Mouse (Mus musculus) heart, adult 18-20 months (tissue): ENCODE measurements at regions not wholly inside any gene's neighbourhood (a gene's known extent, or its start where the extent isn't known, plus 50 kb on each side); places are given as distances from the start of the nearest gene placed in this dataset.
"Not testable (repeated sequence)": the region's sequence is repeated elsewhere in the genome, so short reads cannot be mapped to it uniquely, and the experiment has no call there.

ENCODE experiments used
- DNase-seq, 2 experiments: peaks; one replicate each; pipeline ENCODE4 v3.0.0; 2021 to 2022; ENCODE audit warnings: mixed read lengths in 1 of 2

DNA sequence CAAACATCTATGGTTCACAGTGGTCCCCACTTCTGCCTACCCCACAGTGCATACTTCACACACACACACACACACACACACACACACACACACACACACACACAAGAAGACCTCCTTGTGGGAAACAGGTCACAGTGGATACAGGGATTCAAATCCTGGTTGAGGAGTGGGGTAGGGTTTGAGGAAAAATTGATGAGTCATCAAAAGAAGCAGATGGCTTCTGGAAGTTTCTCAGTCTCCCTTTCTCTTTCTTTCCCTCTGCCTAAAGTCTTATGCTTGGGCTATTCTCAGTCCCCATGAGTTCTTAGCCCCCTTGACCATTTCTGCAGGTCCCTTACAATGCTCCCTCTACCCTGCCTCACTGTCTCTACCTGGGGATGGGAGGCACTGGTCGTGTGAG, 56.4 kb downstream of the Rassf10 start:
- no peak for DNase-seq

DNA sequence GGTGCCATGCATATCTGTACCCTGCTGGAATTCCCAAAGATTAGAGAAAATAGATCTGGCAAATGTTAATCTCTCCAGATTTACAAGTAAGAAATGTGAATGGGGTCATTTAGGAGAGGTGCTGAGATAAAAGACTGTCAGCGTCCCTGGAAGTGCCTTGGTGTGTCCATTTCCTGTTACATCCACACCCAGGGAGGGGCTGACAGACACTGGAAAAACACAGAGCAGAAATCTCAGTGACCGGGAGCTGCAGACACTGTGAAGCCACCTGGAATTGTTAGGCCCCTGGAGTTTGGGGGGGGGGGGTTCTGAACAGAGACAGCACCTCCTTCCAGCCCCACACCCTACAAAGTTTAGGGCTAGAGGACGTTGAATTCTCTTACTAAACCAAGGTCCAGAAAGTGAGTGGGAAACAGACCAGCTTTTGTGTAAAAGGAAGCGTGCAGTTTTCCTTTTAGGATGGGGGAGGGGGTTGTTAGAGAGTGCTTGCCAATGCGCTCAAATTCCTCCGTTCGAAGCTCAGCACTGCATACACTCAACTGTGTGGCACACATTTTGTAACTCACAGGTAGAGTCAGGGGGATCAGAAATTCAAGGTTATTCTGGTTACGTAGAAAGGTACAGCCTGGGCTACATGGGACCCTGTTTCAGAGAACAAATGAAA, 63.5 kb downstream of the Rassf10 start:
- peak; percentile 18 to 32 for DNase-seq

DNA sequence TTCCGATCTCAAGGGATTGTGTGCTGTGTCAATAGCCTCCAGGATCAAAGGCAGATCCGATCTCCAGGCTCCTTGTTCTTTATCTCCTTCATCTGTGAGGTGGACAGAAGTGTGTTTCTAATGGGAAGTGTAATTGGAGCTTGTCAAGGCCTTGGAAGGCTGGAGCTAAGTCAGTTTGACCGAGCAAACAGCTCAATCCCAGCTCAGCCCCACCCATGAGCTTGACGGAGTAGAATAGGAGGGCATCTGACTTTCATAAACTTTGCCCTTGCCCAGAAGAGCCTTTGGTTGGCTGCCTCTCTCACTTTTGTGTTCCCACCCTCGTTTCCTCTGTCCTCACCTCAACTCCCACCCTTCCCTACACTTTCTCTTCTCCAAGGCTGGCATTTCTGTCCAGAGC, 67.7 kb downstream of the Rassf10 start:
- DNase-seq: no peak

DNA sequence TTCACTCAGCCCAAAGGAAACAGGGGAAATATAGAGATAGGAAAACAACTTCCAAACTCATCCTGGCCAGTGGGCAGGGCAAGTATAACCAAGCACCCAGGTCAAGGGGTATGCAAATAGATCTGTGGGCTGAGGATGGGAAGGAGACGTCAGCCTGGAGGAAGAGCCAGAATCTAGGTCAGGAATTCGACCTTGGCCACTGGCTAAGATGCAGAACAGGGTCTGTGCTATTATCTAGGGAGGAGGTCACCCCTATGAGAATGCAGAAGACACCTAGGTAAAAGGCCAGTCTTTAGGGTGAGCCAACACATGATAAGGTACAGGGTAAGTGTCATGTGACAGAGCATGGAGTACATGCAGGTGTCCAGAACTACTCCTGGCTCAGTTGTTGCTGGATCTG, 68.8 kb downstream of the Rassf10 start:
- no peak for DNase-seq

DNA sequence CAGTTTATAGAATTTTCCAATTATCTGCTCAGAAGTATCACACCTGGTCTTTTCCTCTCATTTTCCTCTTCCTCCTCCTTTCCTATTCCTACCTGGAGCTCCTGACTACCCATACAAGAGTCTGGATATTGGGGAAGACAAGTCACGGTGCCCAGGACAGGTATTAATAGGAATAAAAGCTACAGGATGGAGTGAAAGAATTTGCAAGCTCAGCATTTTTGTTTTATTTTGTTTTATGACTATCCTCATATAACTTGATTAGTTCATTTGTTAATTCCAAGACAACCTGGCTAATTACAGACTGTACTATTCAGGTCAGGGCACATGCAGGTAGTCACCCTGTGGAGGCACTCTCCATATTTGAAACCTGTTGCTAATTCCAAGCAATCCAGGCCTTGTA, 72.0 kb downstream of the Rassf10 start:
- no peak for DNase-seq

DNA sequence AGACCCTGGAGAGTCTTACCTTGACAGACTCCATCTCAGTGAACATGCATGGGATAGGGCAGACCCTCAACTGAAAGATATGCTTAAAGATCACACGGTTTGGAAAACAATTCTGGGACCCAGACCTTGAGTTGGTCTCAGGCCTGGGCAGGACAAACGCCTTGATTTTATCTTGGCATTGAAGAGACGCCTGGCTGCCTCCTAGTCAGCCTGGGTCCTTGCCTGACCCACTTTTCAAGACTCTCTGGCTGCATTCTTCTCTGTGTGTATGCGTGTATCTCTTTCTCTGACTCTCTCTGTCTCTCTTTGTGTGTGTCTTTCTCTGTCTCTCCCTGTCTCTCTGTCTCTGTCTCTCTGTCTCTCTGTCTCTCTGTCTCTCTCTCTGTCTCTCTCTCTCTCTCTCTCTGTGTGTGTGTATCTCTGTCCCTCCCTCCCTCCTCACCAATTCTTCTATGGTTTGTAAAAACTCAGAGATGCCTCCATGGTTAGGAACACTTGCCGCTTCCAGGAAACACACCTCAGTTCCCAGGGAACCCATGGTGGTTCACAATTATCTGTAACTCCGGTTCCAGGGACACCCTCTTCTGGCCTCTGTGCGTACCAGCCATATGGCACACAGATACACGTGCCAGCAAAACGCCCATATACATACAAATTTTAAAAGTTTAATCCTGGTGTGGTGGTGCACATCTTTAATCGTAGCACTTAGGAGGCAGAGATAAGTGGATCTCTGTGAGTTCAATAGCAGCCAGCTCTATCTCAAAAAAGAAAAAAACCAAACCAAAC, 72.7 kb downstream of the Rassf10 start:
- no peak for DNase-seq

DNA sequence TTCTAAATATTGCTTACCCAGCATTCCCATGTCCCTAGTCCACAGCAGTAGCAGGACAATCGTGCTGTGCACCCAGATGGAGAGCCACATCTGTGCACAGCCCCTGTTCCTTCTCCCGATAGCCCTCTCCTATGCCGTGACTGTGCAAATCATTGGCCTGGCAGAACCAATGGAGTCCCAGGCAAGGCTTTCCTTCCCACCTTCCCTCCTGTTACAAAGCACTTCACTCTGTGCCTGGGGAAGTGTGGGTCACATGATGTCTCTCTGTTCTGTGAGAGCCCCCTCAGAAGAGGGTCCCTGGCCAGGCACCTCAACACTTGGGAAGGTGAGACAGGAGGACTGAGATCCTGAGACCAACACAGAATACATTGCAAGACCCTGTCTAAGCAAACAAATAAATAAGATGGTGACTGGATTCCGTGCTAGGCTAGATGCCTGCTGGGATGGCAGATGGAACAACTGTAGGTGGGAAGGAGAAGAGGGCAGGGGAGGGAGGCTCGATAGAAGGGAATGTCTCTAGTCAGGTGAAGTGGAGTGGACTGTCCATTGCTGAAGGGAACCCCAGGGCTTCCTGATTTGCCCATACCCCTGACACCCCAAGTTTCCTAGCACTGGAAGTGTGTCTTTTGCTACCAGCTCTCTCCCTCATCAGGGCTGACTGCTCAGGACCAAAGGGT, 73.5 kb downstream of the Rassf10 start:
- no peak for DNase-seq

DNA sequence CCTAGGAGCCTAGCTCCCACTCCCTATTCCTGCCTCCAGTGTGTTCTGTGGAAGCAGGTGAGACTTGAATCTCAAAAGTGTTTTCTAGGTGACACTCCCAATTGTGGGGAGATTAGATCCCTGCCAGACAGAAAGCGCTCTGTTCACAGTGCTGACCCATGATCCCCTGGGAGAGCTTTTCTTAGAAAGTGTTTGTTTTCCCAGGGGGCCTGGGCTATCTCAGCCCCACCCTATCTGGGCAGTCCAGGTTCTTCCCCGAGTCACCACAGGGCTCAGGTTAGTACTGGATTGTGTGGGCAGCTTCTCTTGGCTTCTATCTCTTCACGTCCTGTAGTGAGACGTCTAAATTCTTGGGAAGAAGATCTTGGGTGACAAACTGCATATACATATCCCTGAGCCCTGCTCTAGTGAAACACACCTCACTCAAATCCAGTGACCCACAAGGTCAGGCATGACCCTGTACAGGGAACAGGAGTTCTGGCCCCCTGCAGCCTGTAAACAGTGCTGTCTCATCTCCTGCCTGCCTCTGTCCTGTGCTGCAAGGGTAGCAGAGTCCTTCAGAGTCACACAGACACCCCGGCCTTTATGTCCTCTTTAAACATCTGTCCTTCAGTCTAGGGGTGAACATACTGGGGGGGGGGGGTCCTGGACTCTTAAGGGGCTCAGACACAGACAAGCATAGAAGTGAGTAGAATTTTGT, 76.4 kb downstream of the Rassf10 start:
- no peak for DNase-seq

DNA sequence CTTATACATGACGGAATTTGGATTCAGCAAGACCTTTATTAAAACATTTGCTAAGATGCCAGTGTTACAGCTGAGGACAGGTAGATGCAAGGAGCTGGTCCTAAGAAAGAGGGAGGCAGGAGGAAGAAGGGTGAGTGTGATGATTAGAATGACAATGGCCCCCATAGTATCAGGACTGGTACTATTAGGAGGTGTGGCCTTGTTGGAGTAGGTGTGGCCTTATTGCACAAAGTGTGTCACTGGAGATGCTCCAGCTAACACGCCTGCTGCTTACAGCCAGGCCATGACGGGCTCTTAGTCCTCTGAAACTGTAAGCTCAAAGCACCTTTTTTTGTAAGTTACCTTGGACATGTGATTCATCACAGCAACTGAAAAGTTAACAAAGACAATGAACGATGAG, 82.0 kb downstream of the Rassf10 start:
- no peak for DNase-seq

DNA sequence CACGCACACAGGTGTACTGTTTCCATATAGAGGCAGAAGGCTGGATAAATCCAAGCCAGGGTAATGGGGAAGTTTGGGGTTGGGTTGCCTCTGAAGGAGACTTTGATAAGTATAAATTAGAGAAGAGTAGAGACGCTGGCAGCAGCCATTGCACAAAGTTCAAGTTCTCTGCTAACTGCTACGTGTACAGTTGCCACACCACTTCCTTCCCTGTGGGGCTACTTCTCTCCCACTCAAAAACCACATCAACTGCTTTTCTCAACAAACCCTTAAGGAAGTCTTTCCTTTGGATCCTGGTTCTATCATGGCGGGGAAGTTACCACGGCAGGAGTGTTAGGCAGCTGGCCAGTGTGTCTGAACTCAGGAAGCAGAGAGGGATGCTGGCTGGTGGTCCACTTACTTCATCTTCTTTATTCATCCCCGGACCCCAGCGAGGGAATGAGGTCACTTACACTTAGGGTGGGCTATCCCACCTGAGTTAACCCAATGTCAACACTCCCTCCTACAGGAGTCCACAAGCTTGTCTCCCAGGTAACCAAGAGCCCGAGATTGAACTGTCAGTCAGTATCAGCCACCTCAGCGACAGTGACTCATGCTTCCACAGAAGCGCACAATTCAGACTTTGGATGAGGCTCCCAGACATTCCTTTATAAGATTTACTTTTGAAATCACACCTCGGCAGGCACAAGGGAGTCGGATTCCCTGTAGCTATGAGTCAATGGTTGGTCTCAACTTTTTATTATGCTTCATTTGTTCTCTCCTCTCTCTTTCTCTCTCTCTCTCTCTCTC, 84.3 kb downstream of the Rassf10 start:
- DNase-seq: no peak

DNA sequence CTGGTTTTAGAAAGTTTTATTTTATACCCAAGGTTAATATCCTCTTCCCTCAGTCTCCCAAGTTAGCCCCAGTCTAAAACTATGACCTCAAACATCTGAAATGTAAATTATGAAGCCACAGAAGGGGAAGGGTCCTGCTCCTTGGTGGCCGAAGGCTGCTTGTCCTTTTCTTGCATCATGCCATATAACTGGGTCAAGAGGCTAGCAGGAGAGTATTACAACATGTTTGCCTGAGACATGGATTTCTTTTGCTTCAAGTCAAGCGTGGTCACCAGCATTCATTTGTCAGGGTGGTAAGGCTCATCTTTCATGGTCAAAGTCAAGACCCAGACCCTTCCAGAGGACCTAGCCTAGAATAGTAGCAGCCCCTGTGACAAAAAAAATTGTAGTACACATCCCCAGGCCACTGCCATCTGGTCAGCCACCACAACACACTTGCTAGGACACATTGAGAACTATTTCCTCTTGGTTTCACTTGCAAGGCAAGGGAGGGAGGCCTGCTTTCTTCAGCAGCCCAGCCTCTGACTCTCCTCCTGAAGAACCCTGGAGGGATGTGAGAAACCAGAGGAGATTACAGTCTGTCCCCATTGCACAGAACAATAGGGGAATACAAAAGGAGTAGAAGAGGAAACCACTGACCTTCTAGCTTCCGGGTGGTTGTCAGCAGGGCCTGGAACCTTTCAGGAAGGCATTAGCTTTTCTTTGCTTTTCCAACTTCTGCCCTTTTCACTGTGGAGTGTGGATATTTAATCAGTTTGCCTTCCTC, 85.3 kb downstream of the Rassf10 start:
- no peak for DNase-seq

DNA sequence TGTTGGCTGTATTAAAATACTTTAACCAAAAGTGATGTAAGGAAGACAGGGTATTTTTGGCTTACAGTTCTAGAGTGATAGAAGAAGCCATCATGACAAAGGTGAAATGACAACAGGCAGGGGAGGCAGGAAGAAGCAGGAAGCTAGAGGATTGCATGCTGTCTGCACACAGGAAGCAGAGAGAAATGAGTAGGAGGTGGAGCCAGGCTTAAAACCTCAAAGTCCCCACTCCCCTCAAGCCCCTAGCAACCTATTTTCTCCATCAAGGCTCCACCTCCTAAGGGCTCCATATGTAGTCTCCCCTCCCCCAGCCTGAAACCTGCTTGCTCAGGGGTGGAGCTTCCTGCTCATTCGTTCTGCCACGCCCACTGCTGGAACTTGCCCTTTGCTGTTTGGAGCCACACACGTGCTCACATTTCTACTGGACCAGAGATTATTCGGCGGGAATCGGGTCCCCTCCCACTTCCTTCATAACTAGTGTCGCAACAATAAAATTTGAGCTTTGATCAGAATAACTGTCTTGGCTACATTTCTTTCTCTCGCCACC, 91.9 kb downstream of the Rassf10 start:
- not testable (repeated sequence) for DNase-seq

DNA sequence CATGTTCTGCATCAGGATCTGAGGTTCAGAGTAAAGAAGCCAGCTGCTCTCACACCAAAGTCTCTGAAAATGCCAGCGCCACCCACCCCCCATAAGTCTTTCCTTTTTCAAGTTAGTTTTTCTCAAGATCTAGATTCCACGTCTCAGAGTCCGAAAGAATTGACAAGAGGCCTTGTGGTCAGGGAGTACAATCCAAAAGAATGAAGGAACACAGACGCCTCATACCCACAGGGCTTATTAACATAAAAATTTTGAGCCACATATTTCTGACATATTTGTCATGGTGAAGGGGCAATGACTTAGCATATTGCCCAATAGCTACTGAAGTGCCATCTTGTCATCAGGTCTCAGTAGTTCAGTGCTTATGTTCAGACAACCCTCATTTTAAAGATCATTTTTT, 92.6 kb downstream of the Rassf10 start:
- DNase-seq: no peak

DNA sequence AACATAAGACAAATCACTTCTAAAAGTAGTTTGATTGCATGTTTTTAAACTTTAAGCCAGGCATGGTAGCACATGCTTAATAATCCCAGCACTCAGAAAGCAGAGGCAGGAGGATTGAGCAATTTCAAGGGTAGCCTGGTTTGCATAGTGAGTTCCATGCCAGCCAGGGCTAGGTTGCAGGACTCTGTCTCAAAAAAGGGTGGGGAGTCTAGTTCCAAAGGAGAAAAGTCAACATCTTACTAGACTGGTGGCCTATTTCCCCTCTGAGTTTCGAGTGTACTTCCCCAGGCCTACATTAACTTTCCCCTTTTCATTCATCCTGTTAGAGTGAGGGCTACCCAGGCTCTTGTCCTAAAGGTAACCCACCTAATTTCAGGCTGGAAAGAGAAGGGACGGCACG, 93.8 kb downstream of the Rassf10 start:
- no peak for DNase-seq

DNA sequence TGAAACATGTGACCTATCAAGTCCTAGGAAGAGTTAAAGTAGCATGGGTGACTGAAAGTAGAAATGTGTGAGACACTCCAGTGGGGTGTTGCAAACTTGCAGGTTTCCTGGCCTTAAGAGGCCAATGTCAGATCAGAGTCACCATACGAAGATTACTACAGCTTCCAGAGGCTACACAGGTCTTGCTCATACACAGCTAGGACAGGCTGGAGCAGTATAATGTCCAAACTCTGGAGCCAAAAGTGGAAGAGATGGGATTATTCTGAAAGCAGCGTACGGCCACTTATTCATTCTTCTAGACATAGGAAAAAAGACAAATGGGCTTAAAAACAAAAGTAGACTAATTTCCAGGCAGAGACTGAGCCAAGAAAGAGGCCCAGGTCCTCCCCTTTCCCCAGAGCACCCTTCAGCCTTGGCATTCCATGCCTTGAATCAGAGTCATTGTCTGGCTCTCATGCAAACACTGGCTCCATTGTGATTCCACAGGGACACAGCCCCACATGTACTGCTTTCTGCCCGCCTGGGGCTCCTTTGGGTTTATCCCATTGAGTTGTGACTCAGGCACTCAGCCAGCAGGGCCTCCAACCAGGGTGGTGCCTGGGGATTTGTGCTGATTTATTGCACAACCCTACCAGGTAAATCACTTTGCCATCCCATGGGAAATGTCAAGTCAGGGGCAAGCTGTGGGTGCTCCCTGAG, 94.5 kb downstream of the Rassf10 start:
- peak in 1 of 2 experiments; percentile 13 for DNase-seq

DNA sequence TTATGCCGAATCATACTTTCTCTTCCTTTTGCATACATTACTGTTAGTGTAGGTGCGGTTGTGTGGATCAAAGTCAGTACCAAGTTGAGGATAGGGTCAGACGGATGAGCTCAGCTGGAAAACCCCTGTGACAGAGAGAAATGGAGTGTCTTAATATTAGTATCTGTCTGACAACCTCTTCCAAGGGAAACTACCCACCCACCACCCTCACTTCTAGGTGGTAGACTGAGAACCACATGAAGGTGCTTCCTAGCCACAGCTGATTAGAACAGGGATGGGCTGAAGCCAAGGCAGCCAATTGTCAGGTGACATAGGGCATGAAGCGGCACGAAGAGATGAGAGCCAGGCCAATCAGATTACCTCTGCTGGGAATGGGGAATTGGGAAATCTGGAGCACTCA, 95.7 kb downstream of the Rassf10 start:
- no peak for DNase-seq

DNA sequence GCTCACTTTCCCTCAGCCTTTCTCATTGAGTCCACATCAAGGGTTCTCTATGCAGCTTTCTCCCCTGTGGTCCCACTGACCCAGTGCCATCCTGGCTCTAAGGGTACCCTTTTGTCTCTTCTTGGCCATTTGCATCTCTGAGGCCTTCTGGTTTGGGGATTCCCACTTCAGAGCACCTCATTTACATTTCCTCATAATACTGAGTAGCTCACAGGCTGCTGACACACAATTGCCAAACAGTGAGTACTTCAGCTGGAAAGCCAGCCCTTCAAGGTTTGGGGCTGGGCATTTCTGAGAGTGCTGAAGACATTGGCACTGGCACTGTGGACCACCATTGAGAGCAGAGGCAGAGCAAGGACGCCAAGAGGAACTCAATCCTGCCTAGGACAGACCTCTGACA, 99.2 kb downstream of the Rassf10 start:
- DNase-seq: no peak

DNA sequence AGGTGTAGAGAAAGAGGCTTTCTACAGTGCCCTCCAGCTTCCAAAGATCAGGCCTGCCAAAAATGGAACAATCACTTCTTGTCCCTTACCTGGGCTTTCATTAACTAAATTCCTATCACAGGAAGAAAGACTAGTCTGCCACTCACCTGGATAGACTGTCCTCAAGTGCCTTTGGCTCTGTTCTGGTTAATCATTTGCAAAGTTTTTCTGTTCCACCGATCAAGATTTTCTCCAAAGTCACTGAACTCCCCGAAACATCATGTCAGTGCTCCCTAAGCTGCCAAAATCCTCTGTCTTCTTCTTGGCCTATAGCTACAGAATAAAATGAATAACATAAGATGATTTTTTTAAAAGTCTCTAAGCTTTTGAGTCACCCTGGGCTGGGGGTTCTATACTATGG, 102.7 kb downstream of the Rassf10 start:
- DNase-seq: no peak

DNA sequence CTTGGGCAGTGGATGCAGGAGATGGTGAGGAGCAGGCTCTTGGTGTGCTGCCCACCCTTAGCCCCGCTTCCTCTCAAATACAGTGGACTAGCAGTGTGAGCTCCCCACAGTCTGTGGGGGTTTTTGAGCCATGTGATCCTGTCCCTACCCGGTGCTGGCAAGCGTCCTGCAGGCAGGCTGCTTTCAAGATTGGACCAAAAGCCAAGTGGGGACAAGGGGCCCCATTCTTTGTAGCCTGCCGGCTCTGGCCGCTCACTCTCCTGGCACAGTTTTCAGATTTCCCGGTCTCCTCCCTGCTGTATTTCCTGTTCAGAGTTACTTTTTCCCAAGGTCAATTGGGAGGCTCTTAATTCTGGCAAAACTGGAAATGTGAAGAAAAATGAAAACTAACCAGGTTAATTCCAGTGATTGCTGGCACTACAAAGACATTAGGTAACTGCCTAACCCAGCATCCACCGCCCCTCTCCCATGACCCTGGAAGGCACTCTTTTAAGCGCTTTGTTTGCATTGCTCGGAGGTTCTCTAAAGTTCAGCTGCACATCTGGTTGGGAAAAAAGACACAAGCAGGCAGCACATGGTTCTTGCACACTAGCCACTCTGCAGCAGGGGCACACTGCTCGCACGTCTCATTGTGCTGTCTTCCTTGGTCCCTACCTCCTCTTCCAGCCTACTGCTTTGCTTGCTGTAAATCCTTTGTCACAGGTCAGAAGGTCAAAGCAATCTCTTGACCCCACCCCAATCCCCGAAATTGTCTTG, 105.6 kb downstream of the Rassf10 start:
- DNase-seq: peak; percentile 60 to 85

DNA sequence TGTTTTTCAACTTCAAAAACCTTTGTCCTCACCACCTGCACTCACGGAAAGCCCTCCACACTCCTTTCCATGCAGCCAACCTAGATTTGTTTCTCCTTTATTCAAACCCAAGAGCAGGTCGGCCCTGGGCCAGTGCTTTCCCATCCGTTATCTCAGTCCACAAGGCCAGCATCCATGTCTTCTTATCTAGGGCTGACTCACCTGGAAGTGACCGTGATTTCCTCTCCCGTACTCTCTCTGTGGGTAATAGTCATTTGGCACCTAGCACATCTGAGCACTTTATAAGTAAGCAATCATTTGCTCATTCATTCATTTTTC, 106.2 kb downstream of the Rassf10 start:
- DNase-seq: peak in 1 of 2 experiments; percentile 20
